Mouse (Mus musculus): ENCODE data around the gene Ptprcap. TPM values are rescaled to one million over a fixed set of nuclear protein-coding genes. Genes with fewer than 3 reads are reported as not detected.

Gene Ptprcap
- polyA plus RNA-seq, 1 experiment from 2014 or later: 17.9 TPM

- Histone ChIP-seq H3K9me3 (replicated peaks; ENCODE audit: control insufficient read depth, low read length) (no peaks in the 10 kb centered on the region; the same call in 1 of the 2 replicates), H3K4me3 (ENCODE audit: low read depth, low read length) (peak overlapping the region; percentile 88), H3K27me3 (ENCODE audit: control insufficient read depth, insufficient read depth, low read depth, low read length) (no peaks in the 10 kb centered on the region), H3K9ac (ENCODE audit: low read depth, low read length) (peak overlapping the region; percentile 92), H3K36me3 (ENCODE audit: control insufficient read depth, insufficient read depth) (no peaks in the 10 kb centered on the region), H3K4me1 (ENCODE audit: control insufficient read depth, low read depth, low read length) (peaks cover 21% of the 10 kb centered on the region), H3K4me2 (ENCODE audit: low read depth, low read length) (peak overlapping the region; percentile 75), H3K27ac (ENCODE audit: low read length) (peak overlapping the region; percentile 82)
- ATAC-seq (ENCODE audit: low read depth): peak; percentile 14
- under 1% methylated on average over 8 of the region's 8 CpGs for WGBS (ENCODE audit: insufficient replicate concordance)
These were observed 4.6 kb upstream of the Ptprcap start for GRCm38 (mm10) chr19:4148819-4149218.

DNA sequence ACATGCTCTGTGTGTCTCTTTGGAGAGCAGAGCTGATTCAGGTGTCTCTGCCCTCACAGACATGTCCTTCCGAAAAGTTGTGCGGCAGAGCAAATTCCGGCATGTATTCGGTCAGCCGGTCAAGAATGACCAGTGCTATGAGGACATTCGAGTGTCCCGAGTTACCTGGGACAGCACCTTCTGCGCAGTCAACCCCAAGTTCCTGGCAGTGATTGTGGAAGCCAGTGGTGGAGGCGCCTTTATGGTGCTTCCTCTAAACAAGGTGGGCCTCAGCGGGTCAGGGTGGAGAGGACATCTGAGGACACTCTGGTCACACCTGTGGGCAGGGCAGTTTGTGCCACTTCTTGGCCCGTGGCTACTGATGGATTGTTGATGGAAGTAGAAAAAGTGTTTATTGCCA is 4.1 kb upstream of the Ptprcap start:
- Histone ChIP-seq H3K9ac (ENCODE audit: low read depth, low read length) (peak overlapping the region; percentile 92), H3K4me3 (ENCODE audit: low read depth, low read length) (peak overlapping the region; percentile 88), H3K4me2 (ENCODE audit: low read depth, low read length) (peak overlapping the region; percentile 75), H3K27me3 (ENCODE audit: control insufficient read depth, insufficient read depth, low read depth, low read length) (no peaks in the 10 kb centered on the region), H3K27ac (ENCODE audit: low read length) (no peak overlapping the region), H3K4me1 (ENCODE audit: control insufficient read depth, low read depth, low read length) (peaks cover 23% of the 10 kb centered on the region), H3K9me3 (replicated peaks; ENCODE audit: control insufficient read depth, low read length) (no peaks in the 10 kb centered on the region; the same call in 1 of the 2 replicates), H3K36me3 (ENCODE audit: control insufficient read depth, insufficient read depth) (no peaks in the 10 kb centered on the region)
- WGBS (ENCODE audit: insufficient replicate concordance): 68% methylated on average over 11 of the region's 11 CpGs
- no peak for ATAC-seq (ENCODE audit: low read depth)

DNA sequence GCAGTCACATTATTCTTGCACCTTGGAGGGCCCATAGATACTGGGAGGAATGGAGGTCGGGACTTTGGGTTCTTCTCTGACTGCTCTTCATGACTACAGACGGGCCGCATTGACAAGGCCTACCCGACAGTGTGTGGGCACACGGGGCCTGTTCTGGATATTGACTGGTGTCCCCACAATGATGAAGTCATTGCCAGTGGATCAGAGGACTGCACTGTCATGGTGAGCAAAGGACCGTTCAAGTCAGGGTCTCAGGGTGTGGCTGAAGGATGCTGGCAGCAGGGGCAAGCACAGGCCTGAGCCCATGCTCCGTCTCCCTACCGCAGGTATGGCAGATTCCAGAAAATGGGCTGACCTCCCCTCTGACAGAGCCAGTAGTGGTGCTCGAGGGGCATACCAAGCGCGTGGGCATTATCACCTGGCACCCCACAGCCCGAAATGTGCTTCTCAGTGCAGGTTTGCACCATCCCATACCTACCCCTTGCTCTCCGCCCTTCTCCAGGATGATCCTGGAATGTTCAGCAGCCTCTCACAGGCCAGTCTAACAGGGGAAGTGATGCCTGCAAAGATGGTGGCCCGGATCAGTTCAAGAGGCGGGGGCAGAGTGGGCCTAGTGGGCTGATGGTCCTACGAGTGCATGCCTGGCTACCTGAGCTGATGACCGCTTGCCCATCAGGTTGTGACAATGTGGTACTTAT is 3.5 kb upstream of the Ptprcap start:
- H3K4me3 ChIP-seq (ENCODE audit: low read depth, low read length): no peak overlapping the region
- H3K27ac ChIP-seq (ENCODE audit: low read length): no peak overlapping the region
- H3K36me3 ChIP-seq (ENCODE audit: control insufficient read depth, insufficient read depth): no peaks in the 10 kb centered on the region
- 0 out of 2 replicates have a peak overlapping the region, but pooled peaks have one; percentile 75 for H3K4me2 ChIP-seq (ENCODE audit: low read depth, low read length)
- 83% methylated on average over 17 of the region's 17 CpGs for WGBS (ENCODE audit: insufficient replicate concordance)
- no peak for ATAC-seq (ENCODE audit: low read depth)
- H3K4me1 ChIP-seq (ENCODE audit: control insufficient read depth, low read depth, low read length): peaks cover 29% of the 10 kb centered on the region
- H3K9ac ChIP-seq (ENCODE audit: low read depth, low read length): no peak overlapping the region
- no peaks in the 10 kb centered on the region for H3K27me3 ChIP-seq (ENCODE audit: control insufficient read depth, insufficient read depth, low read depth, low read length)
- no peaks in the 10 kb centered on the region; the same call in 1 of the 2 replicates for H3K9me3 ChIP-seq (replicated peaks; ENCODE audit: control insufficient read depth, low read length)

DNA sequence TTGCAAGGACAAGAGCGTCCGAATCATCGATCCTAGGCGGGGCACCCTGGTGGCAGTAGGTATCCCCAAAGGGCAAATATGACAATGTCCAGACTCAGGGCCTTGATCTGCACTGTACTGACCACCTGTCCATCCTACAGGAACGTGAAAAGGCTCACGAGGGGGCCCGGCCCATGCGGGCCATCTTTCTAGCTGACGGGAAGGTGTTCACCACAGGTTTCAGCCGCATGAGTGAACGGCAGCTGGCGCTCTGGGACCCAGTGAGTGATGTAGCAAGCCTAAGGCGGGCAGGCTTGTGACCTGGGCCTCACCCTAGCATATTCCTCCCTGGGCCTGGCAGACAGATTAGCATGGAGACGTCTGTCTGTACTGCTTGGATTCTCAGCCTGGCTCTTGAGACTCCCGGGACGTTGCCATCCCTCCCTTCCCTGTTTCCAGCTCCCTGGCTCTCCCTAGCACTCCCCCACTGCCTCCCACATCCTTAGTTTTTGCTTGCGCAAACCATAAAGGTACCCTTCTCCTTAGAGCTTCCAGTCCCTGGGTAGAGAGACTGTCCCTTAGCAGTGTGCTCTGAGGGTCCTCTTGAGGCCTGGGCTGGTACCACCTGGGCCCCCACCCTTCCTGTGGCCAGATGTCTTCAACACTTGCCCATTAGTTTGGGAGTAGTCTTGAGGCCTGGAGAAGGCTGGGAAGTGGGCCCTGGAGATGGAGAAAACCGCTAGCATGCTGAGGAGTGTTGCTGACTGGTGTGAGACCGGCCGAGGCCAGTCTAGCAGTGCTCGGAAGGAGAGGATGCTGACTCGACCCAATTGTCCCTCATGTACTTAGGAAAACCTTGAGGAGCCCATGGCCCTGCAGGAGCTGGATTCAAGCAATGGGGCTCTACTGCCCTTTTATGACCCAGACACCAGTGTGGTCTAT is 2.6 kb upstream of the Ptprcap start:
- ATAC-seq (ENCODE audit: low read depth): no peak
- Histone ChIP-seq H3K9ac (ENCODE audit: low read depth, low read length) (no peak overlapping the region), H3K4me3 (ENCODE audit: low read depth, low read length) (no peak overlapping the region), H3K4me2 (ENCODE audit: low read depth, low read length) (no peak overlapping the region), H3K36me3 (ENCODE audit: control insufficient read depth, insufficient read depth) (no peaks in the 10 kb centered on the region; the same call in 1 of the 2 replicates), H3K9me3 (replicated peaks; ENCODE audit: control insufficient read depth, low read length) (no peaks in the 10 kb centered on the region; the same call in 1 of the 2 replicates), H3K27me3 (ENCODE audit: control insufficient read depth, insufficient read depth, low read depth, low read length) (no peaks in the 10 kb centered on the region), H3K4me1 (ENCODE audit: control insufficient read depth, low read depth, low read length) (peaks cover 30% of the 10 kb centered on the region), H3K27ac (ENCODE audit: low read length) (no peak overlapping the region)
- 84% methylated on average over 22 of the region's 22 CpGs for WGBS (ENCODE audit: insufficient replicate concordance)

- no peak overlapping the region for H3K27ac ChIP-seq (ENCODE audit: low read length)
- no peak overlapping the region for H3K4me3 ChIP-seq (ENCODE audit: low read depth, low read length)
- WGBS (ENCODE audit: insufficient replicate concordance): 67% methylated on average over 5 of the region's 5 CpGs
- no peak overlapping the region for H3K4me2 ChIP-seq (ENCODE audit: low read depth, low read length)
- H3K9me3 ChIP-seq (replicated peaks; ENCODE audit: control insufficient read depth, low read length): no peaks in the 10 kb centered on the region
- H3K4me1 ChIP-seq (ENCODE audit: control insufficient read depth, low read depth, low read length): peaks cover 30% of the 10 kb centered on the region
- H3K9ac ChIP-seq (ENCODE audit: low read depth, low read length): no peak overlapping the region
- no peak for ATAC-seq (ENCODE audit: low read depth)
- no peaks in the 10 kb centered on the region for H3K27me3 ChIP-seq (ENCODE audit: control insufficient read depth, insufficient read depth, low read depth, low read length)
- H3K36me3 ChIP-seq (ENCODE audit: control insufficient read depth, insufficient read depth): no peaks in the 10 kb centered on the region; the same call in 1 of the 2 replicates
These were observed 1.9 kb upstream of the Ptprcap start for GRCm38 (mm10) chr19:4151488-4151860.

- no peak for ATAC-seq (ENCODE audit: low read depth)
- H3K4me2 ChIP-seq (ENCODE audit: low read depth, low read length): no peak overlapping the region
- no peaks in the 10 kb centered on the region; the same call in 1 of the 2 replicates for H3K36me3 ChIP-seq (ENCODE audit: control insufficient read depth, insufficient read depth)
These were observed 1.5 kb upstream of the Ptprcap start for GRCm38 (mm10) chr19:4151898-4152297.

DNA sequence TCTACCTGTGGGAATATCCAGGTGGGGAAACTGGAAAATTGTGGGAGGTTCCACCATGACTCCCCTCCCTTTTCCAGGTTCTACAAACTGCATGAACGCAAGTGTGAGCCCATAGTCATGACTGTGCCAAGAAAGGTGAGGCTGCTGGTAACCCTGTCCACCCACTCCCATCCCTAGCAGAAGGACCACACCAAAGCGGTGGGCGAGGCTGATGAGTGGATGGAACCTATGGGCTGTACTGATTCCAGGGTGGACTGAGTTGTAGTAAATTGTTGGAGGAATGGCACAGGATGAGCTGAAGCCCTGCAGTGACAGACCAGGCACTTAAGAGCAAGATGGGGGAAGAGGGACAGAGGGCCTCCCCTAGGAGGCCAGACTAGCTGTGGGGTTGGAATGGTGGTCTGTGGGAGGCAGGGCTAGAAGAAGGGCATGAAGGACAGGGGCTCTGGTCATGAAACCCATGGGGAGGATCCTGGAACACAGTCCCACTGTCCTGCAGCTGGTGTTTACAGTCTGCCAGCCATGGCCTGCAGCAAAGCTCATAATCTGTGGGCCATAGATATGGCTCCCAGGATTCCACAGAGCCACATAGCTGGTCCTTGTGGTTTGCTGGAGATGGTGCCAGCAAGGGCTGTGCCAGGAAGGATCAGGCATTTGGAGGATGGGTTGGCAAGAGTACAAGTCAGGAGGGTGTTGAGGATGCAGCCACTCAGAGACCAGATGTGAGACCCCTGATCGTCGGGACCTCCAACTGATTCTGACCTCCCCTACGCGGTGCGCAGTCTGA is 766 bp upstream of the Ptprcap start:
- H3K27ac ChIP-seq (ENCODE audit: low read length): no peak overlapping the region
- 86% methylated on average over 8 of the region's 8 CpGs for whole genome bisulfite sequencing (ENCODE audit: insufficient replicate concordance)
- H3K9ac ChIP-seq (ENCODE audit: low read depth, low read length): no peak overlapping the region
- ATAC-seq (ENCODE audit: low read depth): no peak
- H3K27me3 ChIP-seq (ENCODE audit: control insufficient read depth, insufficient read depth, low read depth, low read length): no peaks in the 10 kb centered on the region
- no peak overlapping the region for H3K4me3 ChIP-seq (ENCODE audit: low read depth, low read length)
- peaks cover 28% of the 10 kb centered on the region for H3K4me1 ChIP-seq (ENCODE audit: control insufficient read depth, low read depth, low read length)
- H3K4me2 ChIP-seq (ENCODE audit: low read depth, low read length): no peak overlapping the region
- no peaks in the 10 kb centered on the region; the same call in none of the 2 replicates for H3K36me3 ChIP-seq (ENCODE audit: control insufficient read depth, insufficient read depth)
- no peaks in the 10 kb centered on the region for H3K9me3 ChIP-seq (replicated peaks; ENCODE audit: control insufficient read depth, low read length)

More at GRCm38 (mm10) chr19:4151898-4152297, 1.5 kb upstream of the Ptprcap start:
- WGBS (ENCODE audit: insufficient replicate concordance): 69% methylated on average over 5 of the region's 5 CpGs
- H3K4me3 ChIP-seq (ENCODE audit: low read depth, low read length): no peak overlapping the region
- no peak overlapping the region for H3K9ac ChIP-seq (ENCODE audit: low read depth, low read length)
- no peak overlapping the region for H3K27ac ChIP-seq (ENCODE audit: low read length)
- H3K27me3 ChIP-seq (ENCODE audit: control insufficient read depth, insufficient read depth, low read depth, low read length): no peaks in the 10 kb centered on the region
- H3K4me1 ChIP-seq (ENCODE audit: control insufficient read depth, low read depth, low read length): peaks cover 30% of the 10 kb centered on the region
- no peaks in the 10 kb centered on the region for H3K9me3 ChIP-seq (replicated peaks; ENCODE audit: control insufficient read depth, low read length)

GRCm38 (mm10) chr19:4154437-4155222 is 1.2 kb downstream of the Ptprcap start:
- ATAC-seq (ENCODE audit: low read depth): 0 out of 2 replicates have a peak, but pooled peaks have one; percentile 24
- Histone ChIP-seq H3K4me1 (ENCODE audit: control insufficient read depth, low read depth, low read length) (peaks cover 10% of the 10 kb centered on the region), H3K36me3 (ENCODE audit: control insufficient read depth, insufficient read depth) (peaks cover 7% of the 10 kb centered on the region), H3K4me2 (ENCODE audit: low read depth, low read length) (peak overlapping the region; percentile 10; the same call in 1 of the 2 replicates), H3K9ac (ENCODE audit: low read depth, low read length) (peak overlapping the region; percentile 33; the same call in 1 of the 2 replicates), H3K27me3 (ENCODE audit: control insufficient read depth, insufficient read depth, low read depth, low read length) (no peaks in the 10 kb centered on the region), H3K27ac (ENCODE audit: low read length) (peak overlapping the region; percentile 14), H3K4me3 (ENCODE audit: low read depth, low read length) (peak overlapping the region; percentile 3), H3K9me3 (replicated peaks; ENCODE audit: control insufficient read depth, low read length) (no peaks in the 10 kb centered on the region)
- 26% methylated on average over 13 of the region's 13 CpGs for WGBS (ENCODE audit: insufficient replicate concordance)
